Mouse (Mus musculus) testis, postnatal 10 days (tissue): Measurements from ENCODE around the gene Trabd2b.
A peak's percentile ranks its signal among the peaks of the same experiment; 100 is the strongest.

Experiments
- DNase-seq: peaks from one replicate; pipeline ENCODE4 v3.0.0; 2021; ENCODE audit warnings: low spot score

The Trabd2b gene

GRCm38 (mm10) chr4:114406355-114407101, at the start of gene Trabd2b:
Gene Trabd2b, plus strand, starts transcription at chr4:114406724.
- DNase-seq, result peak; percentile 61

GRCm38 (mm10) chr4:114357420-114357819, 49.1 kb upstream of the Trabd2b start:
- no peak for DNase-seq

- no peak for DNase-seq
Measured at GRCm38 (mm10) chr4:114358874-114359273, 47.6 kb upstream of the Trabd2b start.

GRCm38 (mm10) chr4:114359818-114360217, 46.7 kb upstream of the Trabd2b start:
- DNase-seq, result no peak

GRCm38 (mm10) chr4:114361336-114361735, 45.2 kb upstream of the Trabd2b start:
- DNase-seq, result no peak

- no peak for DNase-seq
Measured at GRCm38 (mm10) chr4:114365000-114365399, 41.5 kb upstream of the Trabd2b start.

GRCm38 (mm10) chr4:114365595-114365994, 40.9 kb upstream of the Trabd2b start:
- DNase-seq, result no peak

- no peak for DNase-seq
Measured at GRCm38 (mm10) chr4:114367005-114367404, 39.5 kb upstream of the Trabd2b start.

GRCm38 (mm10) chr4:114367840-114368239, 38.7 kb upstream of the Trabd2b start:
- no peak for DNase-seq

- DNase-seq, result no peak
Measured at GRCm38 (mm10) chr4:114369591-114369990, 36.9 kb upstream of the Trabd2b start.

- no peak for DNase-seq
Measured at GRCm38 (mm10) chr4:114370935-114371715, 35.4 kb upstream of the Trabd2b start.

GRCm38 (mm10) chr4:114372699-114373098, 33.8 kb upstream of the Trabd2b start:
- DNase-seq, result no peak

GRCm38 (mm10) chr4:114374330-114374729, 32.2 kb upstream of the Trabd2b start:
- DNase-seq, result no peak

- no peak for DNase-seq
Measured at GRCm38 (mm10) chr4:114377531-114377930, 29.0 kb upstream of the Trabd2b start.

- DNase-seq, result no peak
Measured at GRCm38 (mm10) chr4:114378512-114378911, 28.0 kb upstream of the Trabd2b start.

- DNase-seq, result no peak
Measured at GRCm38 (mm10) chr4:114379416-114379956, 27.0 kb upstream of the Trabd2b start.

GRCm38 (mm10) chr4:114382627-114383026, 23.9 kb upstream of the Trabd2b start:
- DNase-seq, result no peak

GRCm38 (mm10) chr4:114385236-114385635, 21.3 kb upstream of the Trabd2b start:
- DNase-seq, result no peak

GRCm38 (mm10) chr4:114386395-114386811, 20.1 kb upstream of the Trabd2b start:
- no peak for DNase-seq

GRCm38 (mm10) chr4:114387527-114388135, 18.9 kb upstream of the Trabd2b start:
- no peak for DNase-seq

- DNase-seq, result no peak
Measured at GRCm38 (mm10) chr4:114388306-114388705, 18.2 kb upstream of the Trabd2b start.

GRCm38 (mm10) chr4:114389653-114390052, 16.9 kb upstream of the Trabd2b start:
- no peak for DNase-seq

GRCm38 (mm10) chr4:114397625-114398024, 8.9 kb upstream of the Trabd2b start:
- DNase-seq, result peak; percentile 72
